Mouse (Mus musculus): ENCODE measurements at regions not wholly inside any gene's neighbourhood (a gene's known extent, or its start where the extent isn't known, plus 50 kb on each side); places are given as distances from the start of the nearest gene placed in this dataset.

GRCm38 (mm10) chr10:98751376-98752058 lies 162.7 kb upstream of the Atp2b1 start:
- TF ChIP-seq CTCF (IDR thresholded peaks at IDR 0.05; ENCODE audit: low read depth) (no peak), EP300 (IDR thresholded peaks at IDR 0.05; ENCODE audit: low read depth) (no peak)

Measured in liver, postnatal 0 days (tissue).